Mouse (Mus musculus): ENCODE data around the gene Aldh16a1.

Aldh16a1 gene

DNA sequence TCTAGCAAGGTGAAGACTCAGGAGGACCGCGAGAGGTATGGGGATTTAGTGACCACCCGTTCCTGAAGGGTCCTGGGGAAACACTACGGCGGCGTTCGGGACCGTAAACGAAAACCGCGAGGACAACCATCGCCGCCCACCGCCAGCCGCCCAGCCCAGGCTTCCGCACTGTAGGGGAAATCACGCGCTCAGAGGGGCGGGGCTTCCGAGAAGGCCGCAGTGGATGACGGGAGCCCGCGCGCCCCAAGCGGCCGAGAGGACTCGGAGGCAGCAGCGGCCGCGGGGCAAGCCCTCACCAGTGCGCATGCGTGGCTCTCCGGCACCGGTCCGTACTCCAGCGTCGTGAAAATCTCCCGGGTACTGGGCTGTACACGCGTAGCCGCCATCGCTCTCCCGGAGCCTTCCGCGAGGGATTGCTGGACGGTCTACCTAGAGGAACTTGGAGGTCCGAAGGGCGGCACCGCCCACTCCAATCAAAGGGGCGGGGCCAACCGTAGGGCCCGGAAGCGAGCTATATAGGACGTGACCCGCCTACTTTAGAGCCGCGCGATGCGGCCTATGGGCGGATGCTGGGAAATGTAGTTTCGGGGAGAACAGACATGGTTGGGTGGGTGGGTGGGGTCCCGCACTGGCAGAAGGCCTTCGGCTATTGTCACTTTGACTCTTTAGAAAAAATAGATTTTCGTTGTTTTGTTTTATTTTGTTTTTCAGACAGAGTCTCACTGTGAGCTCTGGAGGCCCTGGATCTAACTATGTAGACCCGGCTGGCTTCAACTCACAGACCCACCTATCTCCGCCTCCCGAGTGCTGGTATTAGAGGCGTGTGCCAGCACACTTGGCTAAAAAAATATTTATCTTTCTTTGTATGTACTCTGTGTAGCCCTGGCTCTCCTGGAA is at the start of gene Aldh16a1, which contains the start of gene Pih1d1:
Aldh16a1 (minus strand) TSS at position 489 of the 897 bp plus-strand sequence.
Pih1d1 (plus strand) TSS at position 208 of the 897 bp plus-strand sequence.
- peak; percentile 96 to 98 for DNase-seq (ENCODE audit: low read depth in 2 of 2, low spot score in 2 of 2)

DNA sequence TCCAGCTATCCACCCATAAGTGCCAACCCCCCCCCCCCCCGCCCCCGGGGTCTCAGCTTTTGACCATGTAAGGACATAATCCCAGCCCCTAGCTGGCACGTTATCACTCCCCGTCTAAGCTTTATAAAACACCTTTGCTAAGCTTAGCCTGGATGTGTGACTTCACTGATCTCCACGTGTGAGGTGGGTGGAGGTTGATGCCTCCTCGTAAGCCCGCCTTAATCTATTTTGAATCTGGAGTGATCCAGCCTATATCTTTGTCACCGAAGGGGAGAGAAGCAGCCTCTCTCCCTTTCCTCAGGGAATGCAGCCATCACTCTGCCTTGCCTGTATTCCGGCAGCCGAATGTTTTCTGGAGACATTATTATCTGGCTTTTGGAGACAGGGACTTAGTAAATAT is 48.3 kb upstream of the Aldh16a1 start:
- DNase-seq (ENCODE audit: low read depth in 2 of 2, low spot score in 2 of 2): no peak

DNA sequence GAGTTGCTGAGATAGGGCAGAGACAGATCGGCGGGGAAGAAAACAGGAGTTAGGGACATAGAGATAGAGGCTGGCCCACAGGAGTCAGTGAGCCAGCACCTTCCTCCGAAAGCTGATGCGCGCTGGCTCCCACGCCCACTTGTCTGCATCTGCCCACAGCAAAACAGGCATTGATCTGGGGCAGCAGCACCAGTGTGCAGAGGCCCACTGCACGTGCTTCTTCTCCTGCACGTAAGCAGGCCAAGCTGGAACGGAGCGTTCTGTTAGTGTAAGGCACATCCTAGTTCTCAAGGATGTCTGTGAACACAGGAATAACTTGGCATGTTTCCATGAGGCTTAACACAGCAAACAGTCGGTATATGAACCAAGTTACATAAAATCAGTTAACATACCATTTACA is 44.6 kb upstream of the Aldh16a1 start:
- no peak for DNase-seq (ENCODE audit: low read depth in 2 of 2, low spot score in 2 of 2)

DNA sequence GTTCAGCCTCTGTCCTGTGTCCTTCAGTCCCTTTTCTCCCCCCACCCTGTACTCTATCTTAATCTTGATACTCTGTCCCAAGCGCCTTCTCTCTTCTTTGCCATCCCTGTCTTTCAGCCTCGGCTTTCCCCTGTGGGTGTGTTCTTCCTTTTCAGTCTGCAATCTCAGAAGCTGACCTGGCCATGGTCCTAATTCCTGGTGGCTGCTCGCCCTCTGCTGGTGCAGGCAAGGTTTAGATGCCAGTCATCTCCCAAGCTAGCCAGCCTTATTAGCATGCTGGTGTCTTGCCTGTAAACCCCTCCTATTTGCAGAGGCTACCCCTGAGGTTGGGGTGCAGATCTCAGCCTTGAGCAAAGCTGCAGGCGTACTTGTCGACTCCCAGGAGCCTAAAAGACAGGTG is 44.1 kb upstream of the Aldh16a1 start:
- no peak for DNase-seq (ENCODE audit: low read depth in 2 of 2, low spot score in 2 of 2)

DNA sequence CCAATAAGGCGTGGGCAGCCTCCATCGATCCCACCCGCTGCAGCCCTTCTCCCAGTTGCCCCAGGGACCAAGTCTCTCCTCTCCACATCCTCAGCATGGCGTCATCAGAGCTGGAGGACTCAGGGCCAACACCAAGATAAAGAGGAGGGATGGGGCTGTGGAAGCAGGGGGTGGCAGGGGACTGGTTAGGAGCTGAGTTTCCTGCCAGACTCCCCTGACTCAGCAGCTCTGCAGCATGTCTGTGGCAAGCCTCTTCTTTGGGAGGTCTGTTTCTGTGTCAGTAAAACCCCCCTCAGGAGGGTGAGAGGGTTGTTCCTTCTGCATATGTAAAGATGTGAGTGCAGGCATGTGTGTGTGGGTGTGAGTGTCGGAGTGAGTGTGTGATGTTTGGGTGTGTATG is 42.6 kb upstream of the Aldh16a1 start:
- no peak for DNase-seq (ENCODE audit: low read depth in 2 of 2, low spot score in 2 of 2)

DNA sequence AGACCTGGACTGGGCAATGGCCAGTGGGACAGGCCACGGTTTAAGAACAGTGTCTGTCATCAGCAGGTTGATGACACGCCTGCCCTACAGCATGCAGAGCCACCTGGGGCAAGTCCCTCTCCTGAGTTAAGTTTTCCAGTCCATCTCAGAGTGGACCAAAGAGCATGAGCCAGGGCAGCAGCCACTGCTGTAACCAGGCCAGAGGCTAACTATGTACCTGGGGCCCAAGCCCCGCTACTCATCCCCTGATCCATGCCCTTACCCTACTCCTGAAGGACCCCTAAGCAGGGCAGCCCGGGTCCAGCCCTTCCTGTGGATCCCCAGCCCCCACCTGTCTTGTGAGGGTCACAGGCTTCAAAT is 41.8 kb upstream of the Aldh16a1 start:
- no peak for DNase-seq (ENCODE audit: low read depth in 2 of 2, low spot score in 2 of 2)

DNA sequence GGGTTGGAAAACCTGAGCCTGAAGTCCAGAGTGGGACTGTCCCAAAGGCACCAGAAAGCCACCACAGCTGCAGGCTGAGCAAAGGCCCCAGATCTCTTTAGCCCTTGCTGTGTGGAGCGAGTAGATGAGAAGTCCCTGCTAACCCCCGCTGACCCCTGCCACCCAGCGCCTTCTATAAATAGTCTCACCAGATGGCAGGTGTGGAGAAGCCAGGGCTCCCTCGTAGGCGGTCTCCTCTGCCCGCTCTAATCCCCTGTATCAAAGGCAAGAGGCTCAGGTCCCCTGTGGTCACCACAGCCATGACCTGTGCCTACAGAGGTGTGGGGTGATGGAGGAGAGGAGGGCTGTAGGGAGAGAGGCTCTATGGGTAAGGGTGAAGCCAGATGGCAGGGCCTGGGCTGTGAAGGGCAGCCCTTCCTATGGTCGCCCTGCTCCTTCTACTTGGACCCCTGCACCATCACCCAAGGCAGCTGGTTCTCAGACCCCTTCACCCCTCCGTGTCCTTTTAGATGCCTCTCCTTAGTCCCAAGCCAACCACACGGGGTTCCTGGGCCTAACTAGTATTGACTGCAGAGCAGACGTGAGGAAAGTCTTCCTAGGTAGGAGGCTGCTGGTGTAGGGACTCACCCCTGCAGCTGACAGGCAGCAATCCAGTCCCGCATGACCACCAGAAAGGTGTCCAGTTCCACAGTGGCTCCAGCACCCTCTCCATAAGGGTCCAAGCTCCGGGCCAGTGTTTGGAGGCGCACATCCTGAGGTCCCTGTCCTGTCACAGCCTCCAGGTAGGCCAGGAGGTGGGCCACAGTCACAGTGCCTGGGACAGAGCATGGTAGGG is 41.2 kb upstream of the Aldh16a1 start:
- no peak for DNase-seq (ENCODE audit: low read depth in 2 of 2, low spot score in 2 of 2)

DNA sequence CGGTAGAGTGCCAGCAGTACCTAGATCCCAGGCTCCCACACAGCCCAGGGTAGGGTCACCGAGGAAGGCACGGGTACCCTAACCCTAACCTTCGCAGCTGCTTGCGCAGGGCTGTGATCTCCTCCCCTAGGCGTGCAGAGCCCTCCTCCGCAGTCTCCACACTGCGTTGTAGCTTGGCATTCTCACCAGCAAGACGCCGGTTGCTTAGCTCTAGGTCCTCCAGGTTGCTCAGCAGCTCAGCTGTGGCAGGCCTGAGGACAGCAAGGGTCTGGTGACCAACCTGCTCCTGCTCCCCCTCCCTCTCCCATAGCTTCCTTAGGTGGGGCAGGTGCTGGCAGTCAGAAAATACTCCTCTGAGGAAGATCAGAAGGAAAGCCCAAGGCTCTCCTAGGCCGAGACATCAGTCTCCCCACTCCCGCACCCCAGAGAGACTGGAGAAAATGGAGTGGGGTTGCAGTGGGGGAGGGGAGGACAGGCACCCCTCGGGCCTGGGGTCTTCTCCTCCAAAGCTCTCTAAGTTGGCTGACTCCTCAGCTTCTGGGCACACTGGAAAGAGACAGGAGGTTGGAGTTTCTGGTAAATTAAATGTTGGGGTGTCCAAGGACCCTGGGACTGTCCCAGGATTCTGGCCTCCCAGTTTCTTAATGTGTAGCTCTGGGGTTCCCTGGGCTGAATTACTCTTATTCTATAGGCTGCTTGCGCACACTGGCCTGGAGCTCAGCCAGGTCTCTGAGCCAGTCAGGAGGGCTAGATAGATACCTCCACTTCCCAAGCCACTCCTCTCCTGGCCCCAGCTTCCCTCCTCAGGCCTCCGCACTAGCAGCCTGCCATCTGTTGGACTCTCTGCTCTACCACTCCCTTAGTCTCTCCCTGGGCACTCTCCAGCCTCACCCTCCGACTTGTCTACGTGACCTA is 39.7 kb upstream of the Aldh16a1 start:
- no peak for DNase-seq (ENCODE audit: low read depth in 2 of 2, low spot score in 2 of 2)

DNA sequence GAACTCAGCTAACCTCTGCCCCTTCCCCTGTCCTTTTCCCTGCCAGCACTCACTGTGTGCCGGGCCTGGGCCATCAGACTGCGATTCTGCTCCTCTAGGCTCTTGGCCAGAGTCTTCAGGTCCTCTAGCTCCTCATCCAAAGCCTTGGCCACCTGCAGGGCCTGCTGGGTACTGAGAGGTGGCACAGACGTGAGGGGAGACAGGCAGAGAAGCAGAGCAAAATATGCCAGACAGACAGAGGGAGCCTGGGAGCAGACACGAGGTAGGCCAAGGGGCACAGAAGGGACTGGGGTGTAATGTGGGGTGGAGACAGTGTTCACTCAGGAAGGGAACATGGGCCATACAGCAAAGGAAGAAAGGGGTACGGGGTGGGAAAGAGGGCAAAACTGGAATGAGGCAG is 39.0 kb upstream of the Aldh16a1 start:
- DNase-seq (ENCODE audit: low read depth in 2 of 2, low spot score in 2 of 2): no peak

DNA sequence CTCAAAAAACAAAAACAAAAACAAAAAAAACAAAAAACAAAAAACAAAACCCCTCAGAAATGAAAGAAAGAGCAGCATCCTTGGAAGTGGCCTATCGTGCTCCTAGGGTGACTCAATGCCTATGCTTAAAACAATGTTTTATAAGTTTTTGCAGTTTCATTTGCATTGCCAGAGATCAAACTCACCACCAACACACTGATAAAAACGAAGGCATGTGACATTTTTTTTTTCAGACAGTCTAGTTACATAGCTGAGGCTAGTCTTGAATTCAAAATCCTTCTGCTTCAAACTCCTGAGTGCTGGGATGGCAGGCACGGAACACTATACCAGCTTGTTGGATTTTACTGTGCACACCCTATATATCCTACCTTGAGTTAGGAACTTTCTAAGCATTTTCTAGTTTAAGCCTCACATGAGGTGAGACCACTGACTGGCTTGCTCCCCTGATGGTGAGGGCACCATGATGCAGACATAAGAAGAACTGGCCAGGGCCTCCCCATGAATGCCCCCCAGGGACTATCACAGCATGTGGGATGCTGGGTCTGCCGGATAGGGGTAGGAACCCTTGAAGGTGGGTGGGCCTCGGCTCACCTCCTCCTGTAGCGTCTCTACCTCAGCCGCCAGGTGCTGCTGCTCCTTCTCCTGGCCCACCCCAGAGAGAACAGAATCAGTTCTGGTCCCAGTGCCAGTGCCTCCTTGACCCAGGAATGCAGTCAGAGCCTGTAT is 38.4 kb upstream of the Aldh16a1 start:
- no peak for DNase-seq (ENCODE audit: low read depth in 2 of 2, low spot score in 2 of 2)

DNA sequence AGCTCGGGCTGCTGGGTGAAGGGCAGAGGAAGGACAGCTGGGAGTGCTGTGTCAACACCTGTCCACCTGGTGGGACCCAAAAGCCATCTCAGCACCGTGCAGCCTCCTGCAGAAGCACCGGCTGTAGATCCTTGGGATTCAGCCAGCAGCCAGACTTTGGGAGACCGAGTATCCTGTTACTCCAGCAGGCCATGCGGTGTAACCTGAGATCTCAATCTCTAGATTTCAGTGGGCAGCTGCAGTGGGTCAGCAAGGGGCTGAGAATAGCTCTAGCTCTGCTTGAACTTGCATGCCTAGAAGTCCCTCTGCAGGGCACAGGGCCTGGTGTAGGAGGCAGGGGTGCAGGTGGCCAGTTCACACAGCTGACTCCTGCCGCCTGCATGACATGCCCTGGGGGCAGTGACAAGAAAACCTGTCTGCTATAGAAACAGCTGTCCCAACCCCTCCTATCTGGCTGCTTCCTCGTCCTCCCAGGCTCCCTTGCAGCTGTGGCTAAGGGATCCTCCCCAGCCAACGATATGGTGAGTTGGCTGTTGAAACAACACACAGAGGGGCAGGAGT is 37.5 kb upstream of the Aldh16a1 start:
- no peak for DNase-seq (ENCODE audit: low read depth in 2 of 2, low spot score in 2 of 2)

DNA sequence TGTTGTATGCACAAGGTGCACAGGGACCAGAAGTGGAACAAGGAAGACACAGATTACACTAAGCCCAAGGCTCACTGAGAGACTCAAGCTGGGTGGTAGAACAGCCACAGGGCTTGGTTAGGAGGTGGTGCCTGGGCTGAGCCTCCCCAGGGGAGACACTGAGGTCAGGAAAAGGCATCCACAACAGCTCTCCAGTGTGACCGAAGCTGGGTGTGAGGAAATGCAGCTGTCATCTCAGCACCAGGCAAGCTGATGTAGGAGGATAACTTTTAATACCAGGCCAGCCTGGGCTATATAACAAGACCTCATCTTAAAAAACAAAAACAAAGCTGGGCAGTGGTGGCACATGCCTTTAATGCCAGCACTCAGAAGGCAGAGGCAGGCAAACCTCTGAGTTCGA is 36.8 kb upstream of the Aldh16a1 start:
- no peak for DNase-seq (ENCODE audit: low read depth in 2 of 2, low spot score in 2 of 2)

DNA sequence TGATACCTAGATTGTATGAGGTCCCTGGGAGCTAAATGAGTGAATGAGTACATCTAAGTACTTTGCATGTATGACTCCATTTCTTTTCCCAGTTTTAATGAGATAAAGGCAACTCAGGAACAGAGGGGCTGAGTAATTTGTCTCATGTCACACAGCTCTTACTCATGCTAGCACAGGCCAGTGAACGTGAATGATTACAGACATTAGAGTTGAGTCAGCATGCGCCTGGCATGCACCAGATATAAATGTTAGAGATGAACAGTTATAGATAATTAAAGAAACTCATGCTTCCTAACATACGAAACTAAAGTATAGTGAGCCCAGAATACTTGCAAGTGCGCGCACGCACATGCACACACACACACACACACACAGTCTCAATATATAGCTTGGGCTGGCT is 35.8 kb upstream of the Aldh16a1 start:
- no peak for DNase-seq (ENCODE audit: low read depth in 2 of 2, low spot score in 2 of 2)

DNA sequence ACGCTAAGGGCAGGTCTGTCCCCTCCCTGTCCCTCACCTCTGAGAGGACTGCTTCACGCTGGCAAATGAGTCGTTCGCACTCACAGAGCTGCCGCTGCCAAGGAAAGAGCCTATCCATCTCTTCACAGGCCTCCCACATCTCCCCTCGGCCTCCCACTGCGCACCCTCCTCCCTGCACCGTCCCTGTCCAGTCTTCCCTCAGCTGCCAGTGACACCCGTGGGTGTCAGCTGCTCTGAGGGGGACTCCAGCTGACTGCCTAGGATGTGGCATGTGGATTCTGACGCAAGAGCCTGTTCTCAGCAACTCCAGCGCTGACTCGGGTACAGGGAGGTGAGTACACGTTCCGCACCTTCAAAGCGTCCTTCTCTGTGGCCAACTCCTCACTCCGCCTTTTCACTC is 35.2 kb upstream of the Aldh16a1 start:
- no peak for DNase-seq (ENCODE audit: low read depth in 2 of 2, low spot score in 2 of 2)

DNA sequence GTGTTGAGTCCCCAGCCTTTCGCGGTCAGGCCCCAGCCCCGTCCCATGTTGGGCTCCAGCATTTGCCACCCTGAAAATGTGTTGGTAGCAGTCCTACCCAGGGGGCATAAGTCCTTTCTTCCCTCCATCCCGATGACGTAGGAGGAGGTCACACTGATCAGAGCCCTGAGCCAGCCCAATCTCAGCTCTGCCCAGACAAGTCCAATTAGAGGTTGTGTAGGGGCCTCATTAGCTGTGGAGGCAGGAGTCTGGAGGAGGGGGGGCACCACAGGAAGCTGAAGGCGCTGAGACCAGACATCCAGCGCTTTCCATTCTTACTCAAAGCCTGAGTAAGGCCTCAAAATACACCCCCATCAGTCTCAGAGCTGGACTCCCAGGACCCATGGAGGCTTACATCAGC is 31.5 kb upstream of the Aldh16a1 start:
- no peak for DNase-seq (ENCODE audit: low read depth in 2 of 2, low spot score in 2 of 2)

DNA sequence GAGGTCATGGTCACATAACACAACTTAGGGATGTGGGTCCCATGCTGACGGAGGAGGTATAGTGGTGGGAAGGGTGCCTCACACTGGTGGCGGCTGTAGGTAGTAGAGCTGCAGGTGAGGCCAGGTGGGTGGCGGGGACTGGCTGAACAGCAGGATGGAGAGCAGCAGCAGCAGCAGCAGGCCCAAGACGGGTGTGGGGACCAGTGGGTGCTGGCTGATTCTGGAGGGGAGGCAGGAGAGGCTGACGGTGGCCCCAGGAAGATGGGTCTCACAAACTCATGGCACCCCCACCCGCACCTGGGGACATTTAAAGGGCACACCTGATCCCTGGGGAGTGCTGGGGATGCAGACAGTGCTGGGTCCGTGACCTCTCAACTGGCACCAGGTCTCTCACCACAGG is 29.3 kb upstream of the Aldh16a1 start:
- DNase-seq (ENCODE audit: low read depth in 2 of 2, low spot score in 2 of 2): no peak

DNA sequence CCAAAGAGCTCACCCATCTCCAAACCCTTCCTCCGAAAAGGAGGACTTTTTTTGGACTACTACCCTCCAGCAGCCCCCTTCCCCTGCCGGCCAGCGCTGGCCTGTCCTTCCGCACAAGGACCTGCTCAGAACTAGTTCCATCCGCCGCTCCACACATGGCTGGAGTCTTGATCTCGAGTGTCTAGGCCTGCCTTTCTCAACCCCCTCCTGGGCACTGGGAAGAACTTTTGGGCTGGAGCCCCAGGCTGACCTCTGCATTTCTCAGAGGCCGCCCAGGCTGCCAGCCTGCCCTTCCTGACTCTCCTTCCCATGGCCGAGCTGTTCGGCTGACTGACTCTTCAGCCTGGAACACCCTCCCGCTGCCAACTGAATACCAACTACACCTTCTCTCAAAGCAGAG is 28.2 kb upstream of the Aldh16a1 start:
- no peak for DNase-seq (ENCODE audit: low read depth in 2 of 2, low spot score in 2 of 2)

DNA sequence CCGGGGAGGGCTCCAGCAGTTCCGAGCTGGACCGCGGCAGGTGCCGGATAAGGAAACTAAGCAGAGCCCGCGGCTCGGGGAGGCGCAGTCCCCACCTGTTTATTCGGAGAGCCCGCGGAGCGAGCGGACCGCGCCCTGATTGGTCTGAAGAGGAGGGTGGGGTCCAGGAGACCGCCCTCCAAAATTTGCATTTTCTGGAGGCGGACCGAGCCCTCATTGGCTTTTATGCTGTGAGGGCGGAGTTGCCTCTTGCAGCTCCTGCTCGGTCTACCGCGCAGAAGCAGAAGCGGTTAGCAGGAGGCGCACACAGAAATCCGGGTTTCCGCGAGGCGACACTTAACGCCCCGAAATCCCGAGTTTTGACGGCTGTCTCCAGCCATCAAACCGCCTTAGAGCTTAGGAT is 27.8 kb upstream of the Aldh16a1 start:
- DNase-seq (ENCODE audit: low read depth in 2 of 2, low spot score in 2 of 2): peak; percentile 61 to 70

DNA sequence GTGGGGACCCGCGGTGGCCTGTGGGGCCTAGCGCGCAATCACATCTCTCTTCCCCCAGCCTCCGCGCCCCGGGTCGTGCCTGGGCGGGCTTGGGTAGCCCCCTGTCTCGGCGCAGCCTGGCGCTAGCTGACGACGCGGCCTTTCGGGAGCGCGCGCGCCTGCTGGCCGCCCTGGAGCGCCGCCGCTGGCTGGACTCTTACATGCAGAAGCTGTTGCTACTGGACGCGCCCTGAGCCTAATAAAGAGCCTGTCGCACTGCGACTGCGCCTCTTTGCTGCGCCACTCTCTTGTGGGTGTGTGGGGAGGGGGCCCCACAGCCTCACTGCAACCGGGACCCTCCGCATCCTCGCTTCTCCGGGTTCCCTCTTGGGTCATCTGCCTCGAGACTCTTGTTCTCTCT is 27.2 kb upstream of the Aldh16a1 start:
- no peak for DNase-seq (ENCODE audit: low read depth in 2 of 2, low spot score in 2 of 2)

DNA sequence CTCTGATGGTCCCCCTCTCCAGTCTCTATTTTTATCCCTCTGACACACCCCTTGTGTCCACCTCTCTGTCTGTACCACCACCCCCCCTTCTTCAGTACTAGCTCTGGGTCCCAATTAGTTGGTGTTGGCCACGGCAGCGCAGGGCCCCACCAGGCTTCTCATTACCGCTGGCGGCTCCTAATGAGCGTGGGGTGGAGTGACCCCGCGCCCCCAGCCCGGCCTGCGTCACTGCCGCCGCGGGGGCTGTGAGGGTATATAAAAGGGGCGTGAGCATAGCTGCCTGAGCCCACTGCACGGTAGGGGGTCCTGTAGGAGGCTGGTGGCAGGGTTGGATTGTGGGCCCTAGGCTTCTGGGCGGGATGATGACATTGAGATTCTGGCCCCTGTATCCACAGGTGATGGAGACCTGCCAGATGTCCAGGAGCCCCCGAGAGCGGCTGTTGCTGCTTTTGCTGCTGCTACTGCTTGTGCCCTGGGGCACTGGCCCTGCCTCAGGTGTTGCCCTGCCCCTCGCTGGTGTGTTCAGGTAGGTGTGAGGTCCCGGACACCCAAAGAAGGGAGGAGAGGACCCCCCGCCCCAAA is 26.6 kb upstream of the Aldh16a1 start, which contains the start of gene Pth2:
Pth2 (plus strand) TSS at position 100 of the 582 bp plus-strand sequence.
- DNase-seq (ENCODE audit: low read depth in 2 of 2, low spot score in 2 of 2): no peak
